Mouse (Mus musculus): ENCODE results near the gene Btbd8. TPM values are rescaled to one million over a fixed set of nuclear protein-coding genes. Genes with fewer than 3 reads are reported as not detected.

The Btbd8 gene
- total RNA-seq, 2 experiments from 2014 or later: 106 to 112 TPM

DNA sequence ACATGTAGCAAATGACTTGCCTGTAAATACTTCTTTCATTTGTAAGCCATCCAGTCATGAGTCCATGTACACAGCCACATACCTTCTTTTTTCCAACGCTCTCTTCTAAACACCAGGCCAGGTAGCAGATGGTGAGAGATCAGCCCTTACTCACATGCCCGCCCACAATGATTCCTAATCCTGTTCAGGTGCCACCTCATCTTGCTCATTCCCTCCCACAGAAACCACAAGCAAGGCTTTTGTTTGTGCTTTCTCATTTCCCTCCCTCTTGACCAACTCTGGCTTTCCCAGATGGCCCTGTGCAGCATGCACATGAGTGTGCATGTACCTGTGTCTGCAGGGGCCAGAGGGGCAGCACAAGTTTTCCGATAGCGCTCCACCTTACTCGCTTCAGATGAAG is 12.5 kb downstream of the Btbd8 start:
- DNase-seq: no peak

DNA sequence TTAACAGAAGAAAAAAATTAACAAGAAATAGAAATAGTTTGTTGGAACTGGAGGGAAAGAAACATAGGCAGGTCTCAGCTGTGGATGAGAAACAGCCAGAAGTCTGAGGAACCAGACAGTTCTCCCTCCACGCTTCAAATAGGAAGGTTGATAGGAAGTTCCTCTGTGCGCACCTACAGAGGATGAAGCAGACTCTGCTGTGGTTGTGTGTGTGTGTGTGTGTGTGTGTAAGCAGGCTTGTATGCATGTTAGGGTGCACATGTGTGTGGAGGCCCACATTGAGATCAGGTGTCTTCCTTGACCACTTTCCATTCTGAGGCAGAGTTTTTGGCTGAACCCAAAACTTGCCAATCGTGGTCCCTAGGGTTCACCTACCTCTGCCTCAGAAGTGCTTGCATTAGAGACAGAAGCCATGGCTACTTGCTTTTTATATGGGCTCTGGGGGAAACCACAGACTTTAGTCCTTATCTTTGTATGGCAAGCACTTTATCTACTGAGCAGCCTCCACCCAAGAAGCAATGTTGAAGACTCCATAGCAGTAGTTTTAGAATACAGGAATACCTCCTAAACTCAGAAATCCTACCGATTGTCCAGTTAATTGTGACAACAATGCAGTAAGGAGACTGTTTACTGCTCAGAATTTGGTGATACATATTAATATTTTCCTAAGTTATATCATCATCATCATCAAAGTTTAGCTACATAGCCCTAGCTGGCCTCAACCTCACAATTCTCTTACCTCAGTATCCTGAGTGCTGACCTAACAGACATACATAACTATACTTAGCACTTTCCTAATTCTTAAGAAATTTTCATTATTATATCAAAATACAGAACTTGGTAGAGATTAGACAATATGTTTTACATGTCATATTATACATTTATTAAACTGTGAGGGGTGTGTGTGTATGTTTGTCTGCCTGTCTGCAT is 24.6 kb downstream of the Btbd8 start:
- DNase-seq: no peak

DNA sequence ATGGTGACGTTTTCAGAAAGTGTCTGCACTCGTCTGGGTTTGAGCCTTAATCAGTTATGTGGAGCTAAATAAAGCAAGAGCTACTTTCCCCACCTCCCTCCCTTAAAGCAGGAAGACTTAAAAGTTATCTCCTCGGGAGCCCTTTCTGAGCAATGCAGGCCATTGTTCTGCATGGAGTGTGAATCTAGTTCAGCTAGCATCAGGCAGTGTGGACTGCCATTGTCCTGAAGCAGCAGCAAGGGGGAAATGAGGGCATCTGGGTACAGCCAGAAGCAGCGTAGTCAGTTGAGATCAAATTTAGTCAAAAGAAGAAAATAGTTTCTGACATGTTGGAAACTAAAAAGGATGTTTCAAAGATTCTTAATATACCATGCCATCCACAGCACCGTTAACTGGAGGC is 28.7 kb downstream of the Btbd8 start:
- no peak for DNase-seq

DNA sequence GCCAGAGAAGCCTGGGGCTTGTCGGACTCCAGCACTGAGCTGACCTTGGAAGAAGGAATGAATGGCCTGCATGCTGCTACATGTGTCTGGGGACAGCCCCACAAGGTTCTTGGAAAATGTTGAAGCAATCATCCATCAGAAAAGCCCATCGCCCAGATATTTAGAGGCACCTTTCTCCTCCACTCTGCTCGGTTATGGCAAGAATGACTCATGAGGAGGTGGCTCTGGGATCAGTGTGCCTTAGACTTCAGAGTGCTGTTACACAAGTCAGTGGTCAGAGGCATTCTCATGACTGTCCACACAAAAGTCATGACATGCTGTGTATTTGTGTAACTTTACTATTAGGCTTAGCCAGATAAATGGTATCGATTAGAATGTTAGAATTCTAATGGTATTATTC is 29.3 kb downstream of the Btbd8 start:
- DNase-seq: no peak

DNA sequence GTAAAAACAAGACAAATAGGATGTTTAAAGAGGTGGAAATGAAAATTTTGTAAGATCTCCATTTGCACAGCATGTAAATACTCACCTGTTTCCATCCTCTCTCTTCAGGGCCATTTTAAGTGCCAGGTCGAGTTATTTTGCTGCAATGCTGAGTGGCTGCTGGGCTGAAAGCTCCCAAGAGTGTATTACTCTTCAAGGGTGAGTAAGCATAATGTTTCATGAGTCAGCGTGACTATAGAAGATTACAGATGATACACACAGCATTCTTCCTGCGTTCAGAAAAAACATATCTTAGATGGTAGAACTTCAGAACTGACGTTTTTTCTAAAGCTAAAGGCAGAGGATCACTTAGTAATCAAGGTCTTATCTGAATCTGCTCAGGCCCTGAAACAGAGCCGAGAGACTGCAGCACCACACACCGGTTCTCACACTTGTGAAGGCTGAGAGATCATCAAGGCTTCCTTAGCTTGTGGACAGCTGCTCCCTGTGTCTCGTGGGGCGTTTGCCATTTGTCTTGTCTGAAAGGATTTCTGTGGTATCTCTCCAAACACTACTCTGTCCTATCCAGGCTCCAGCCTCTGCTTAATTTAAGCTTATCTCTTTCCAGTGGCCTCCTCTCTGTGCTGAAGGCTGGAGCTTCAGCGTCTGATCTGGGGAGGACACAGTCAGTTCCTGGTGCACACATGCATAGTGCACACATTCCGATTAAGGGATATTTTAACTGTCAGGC is 33.0 kb downstream of the Btbd8 start:
- no peak for DNase-seq

DNA sequence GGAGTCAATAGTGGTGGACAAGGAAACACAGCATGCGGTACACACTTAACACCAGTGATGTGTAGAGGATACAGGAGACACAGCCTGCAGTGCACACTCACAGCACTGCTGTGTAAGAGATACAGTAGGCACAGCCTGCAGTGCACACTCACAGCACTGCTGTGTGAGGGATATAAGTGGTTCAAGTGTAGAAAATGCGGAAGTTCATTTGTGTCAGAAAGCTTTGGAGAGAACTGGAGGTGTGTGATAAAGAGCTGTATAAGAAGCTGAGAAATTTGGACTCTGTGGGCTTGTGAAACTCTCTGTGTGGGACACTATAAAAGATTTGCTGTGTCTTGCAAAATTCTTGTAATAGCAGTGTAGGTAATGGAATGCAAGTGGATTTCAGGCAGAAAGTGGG is 42.4 kb downstream of the Btbd8 start:
- DNase-seq: no peak

DNA sequence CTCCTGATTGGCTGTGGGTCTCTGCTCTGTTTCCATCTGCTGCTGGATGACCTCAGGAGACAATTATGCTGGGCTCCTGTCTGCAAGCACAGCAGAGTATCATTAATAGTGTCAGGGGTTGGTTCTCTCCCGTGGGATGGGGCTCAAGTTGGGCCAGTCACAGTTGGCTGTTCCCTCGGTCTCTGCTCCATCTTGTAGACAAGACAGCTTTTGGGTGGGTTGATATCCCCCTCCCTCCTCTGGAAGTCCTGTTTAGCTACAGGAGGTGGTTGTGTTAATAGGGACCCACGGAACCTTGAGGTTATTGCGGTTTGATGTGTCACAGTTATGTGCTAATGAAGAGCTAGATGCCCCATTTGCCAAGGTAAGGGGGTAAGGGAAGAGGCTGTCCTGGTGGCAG is 51.2 kb downstream of the Btbd8 start:
- DNase-seq: no peak

DNA sequence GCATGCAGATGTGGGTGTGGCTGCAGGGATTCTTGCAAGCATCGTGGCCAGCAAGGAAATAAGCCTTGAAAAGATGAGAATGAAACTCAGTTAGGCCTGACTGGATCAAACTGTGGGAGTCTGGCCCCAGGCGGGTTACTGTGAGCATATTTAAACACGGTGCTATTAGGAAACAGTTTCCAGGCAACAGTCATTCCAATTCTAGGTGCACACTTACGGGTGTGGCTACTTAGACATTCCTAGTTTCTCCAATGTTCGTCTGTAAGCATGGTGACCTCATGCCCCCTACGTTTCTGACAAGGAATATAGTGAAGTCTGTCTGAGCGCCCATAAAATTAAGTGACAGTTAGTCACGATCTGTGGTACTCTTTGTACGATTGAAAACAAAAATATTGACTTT is 53.2 kb downstream of the Btbd8 start:
- no peak for DNase-seq

DNA sequence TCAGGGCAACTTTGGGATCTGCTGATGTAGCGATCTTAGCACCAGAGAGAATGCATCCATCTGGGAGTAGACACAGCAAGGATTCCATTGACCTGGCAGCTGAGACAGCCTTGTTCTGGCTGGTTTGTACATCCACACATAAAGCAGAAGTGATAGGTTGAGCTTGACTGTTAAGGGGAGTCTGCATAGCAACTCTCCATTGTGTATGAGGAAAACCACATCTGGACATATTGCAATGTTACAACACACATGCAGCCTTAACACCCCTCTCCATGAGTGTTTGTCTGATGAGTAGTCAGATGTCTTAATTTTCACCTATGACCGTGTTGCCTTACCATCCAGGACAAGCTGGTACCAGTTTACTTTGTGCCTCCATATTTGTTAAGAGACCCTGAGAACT is 54.7 kb downstream of the Btbd8 start:
- DNase-seq: no peak

DNA sequence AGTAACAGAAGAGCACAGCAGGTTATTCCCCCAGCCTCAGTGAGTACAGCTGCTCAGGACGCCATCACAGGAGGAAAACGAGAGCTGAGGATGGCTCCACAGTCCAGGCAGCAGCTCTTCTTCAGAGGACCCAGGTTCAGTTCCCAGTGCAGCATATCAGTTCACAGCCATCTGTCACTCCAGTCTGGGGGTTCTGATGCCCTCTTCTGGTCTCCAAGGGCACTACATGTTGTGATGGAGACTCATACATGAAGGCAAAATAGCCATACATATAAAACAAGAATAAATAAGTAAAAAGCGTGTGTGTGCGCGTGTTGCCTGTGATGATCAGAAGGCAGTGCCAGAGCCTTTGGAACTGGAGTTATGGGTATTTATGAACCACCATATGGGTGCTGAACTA is 57.0 kb downstream of the Btbd8 start:
- no peak for DNase-seq

DNA sequence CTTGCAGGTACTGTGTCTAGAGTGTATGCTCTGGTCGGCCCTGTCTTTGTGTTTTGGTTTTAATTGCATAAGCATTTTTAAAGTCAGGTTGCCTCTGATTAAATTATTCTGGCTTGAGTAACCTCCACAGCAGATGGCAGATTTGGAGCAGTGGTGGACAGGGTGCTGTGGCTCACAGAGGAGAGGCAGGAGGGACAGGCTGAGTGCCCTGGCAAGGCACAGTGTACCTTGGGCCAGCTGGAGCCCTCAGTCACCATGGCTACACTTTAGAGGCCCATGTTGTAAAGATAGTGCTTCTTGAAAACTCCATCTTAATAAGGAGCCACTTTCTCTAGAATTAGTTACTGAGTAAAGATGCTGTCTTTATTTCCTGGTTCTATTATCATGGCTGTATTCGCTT is 58.2 kb downstream of the Btbd8 start:
- DNase-seq: no peak

DNA sequence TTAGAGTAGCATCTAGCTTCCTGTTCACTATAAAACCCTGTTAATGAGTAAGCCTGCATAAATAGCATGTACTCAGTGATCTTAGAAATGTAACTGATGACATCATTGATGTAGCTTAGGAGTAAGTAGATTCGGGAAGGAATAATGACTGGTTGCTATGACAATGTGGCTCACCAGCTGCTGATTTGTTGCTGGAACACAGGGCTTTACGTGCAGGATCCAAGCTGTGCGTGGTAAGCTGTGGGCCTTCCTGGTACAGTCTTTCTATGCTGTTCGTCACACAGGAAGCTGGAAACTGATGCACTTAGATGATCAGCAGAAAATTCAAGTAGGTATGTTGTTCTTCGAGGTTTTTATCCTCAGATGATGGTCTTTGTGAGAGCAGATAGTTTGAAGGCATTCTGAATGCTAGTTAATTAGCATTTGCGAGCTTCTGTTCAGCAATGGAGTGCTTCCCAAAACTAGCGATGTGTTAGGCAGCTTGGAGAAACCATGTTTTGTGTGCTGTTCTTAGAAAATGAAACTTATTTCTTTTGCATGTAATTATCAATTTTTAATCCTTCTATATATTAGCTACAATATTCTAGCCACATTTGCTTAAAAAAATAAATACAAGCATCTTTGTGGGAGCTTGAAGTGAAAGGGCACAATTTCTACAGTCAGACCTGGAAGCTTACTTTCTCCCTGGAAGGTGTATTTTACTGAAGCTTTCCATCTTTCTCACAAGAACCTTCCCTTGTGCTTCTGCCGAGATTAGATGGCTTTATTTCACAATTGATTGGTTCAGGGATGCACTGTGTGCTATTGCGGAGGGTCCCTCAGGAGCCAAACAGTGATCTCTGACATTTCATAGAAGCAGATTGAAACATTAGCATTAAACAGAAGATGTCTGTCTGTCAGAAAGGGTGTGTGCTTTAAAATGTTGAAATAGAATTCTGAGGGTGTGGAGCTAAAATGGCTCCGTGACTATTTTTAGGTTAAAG is 60.0 kb downstream of the Btbd8 start:
- DNase-seq: peak; percentile 68 to 73

DNA sequence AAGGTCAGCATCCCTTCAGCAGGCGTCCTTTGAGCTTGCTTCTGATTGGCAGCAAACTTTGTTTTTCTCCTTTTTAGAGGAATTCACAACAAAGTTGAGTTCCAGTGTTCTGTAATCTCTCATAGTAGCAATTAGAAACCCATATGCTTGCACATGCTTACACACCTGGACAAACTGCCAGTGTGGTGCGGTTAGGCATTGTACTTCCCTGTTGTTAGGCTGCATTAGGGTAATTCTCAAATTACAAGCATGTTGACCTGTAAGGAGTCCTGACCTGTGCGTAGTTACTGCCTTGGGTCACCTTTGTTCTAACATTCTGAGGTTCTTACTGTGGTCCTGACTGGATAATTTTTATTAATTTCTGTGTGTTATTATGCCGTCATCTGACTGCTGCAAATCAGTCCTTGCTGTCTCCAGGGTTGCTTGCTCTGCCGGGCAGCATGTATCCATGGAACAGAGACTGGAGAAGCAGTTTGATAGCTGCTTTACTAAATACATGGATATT is 61.1 kb downstream of the Btbd8 start:
- no peak for DNase-seq

DNA sequence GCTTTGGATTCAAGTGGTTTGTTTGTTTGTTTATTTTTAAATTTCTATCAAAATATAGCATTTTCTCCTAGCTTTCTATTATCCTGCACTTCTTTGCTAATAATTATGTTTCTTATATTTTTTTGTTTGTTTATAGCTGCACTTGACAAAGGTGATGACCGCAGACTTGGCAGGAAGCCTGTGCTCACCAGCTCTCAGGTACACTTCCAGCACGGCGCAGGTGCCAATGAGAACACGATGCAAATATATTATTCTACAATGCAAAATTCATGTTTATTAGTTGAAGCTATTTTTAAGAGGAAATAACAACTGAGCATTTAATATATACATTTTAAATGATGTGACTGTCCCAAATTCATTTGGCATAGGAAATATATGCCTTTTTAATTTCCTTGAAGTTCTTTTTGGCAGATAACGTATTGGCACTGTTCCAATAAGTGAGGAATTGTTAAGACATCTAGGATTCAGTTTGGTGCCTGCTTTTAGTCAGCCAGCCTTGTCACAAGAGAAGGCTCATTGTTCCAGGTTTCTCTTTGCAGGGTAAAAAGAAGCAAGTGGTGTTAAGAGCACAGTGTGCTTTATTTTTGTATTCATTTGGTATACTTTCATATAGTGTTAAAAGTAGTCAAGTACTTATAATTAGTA is 62.2 kb downstream of the Btbd8 start:
- DNase-seq: no peak

DNA sequence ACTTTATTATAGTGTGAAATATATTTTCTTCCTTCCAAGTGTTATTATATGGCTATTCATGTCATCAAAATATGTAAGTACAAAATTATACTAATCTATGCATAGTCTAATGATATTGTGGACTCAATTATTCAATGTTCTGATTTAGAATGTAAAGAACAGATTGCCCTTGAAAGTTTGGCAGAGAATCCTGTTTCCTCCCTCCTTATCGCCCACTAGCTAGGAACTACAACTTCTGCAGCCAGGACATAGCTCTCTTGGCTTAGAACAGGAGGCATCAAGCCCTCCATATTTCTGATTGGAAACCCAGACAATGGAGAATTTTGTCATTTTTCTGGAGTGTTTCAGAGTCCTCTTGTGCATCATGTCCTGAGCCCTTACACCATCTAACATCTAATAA is 62.9 kb downstream of the Btbd8 start:
- DNase-seq: no peak

DNA sequence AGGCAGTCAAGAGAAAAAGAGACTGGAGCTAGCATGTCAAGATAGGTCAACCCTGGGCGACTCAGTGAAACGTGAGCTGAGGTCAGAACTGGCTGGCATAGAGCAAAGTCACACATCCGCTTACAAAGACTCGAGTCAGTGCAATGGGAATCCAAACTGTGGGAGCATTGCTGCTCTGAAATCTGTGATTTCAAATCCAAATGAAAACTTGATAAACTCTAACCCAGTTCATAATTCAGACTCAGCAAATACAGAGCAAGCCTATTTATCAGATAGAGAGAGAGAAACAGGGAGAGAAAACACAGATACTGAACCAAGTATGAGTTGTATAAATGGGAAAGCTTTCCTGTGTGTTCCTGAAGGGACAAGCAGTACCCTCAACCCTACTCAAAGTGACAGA is 69.5 kb downstream of the Btbd8 start, which contains the start of gene Gm42669:
Gene Gm42669, plus strand, starts transcription at position 301 of the 400 bp plus-strand sequence.
- no peak for DNase-seq

DNA sequence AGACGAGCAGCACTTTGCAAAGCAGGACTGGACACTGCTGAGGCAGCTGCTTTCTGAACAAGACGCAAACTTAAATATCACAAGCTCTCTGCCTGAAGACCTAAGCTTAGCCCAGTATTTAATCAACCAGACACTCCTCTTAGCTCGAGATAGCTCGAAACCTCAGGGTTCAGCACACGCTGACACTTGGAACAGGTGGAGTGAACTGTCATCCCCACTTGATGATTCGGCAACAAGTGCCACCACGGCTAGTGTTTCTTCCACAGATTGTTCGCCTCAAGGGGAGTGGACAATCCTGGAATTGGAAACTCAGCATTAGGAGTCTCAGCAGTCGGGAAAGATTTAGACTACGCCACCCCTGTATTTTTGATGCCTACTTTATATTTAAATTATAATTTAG is 72.7 kb downstream of the Btbd8 start:
- DNase-seq: no peak

DNA sequence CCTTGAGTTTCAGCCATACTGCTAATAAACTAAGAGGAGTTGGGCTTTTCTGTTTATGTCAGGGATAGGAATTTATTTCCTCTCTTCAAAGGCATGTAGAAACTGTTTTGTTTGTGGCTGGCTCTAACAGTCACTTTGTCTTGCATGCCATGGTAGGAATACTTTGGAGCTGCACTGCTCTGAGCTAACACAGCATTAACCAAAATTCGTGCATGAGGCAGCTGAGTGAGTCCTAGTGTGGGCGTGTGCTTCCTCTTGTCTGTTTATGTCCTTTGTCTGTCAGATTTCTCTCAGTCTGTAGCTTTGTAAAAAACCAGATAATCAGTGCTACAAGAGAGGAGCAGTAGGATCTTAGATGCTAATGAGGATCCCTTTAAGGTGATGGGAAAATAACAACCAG is 73.5 kb downstream of the Btbd8 start:
- DNase-seq: no peak

DNA sequence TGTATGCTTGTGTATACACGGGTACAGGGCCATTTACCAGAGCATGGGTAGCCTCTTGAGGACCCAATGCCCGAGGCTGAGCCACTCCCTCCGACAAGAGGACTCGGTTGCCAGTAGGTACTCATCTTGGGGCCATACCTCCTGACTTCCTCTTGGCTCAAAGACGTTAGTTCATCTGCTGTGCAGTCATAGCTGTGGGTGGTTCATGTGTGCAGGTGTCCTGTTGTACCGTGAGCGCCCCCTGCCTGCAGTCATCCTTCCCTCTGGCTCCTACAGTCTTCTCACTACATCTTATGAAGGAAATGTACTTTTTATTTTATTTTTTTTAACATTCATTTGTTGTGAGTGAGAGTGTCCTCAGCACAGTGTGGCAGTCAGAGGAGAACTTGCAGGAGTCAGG is 75.8 kb downstream of the Btbd8 start:
- DNase-seq: no peak

DNA sequence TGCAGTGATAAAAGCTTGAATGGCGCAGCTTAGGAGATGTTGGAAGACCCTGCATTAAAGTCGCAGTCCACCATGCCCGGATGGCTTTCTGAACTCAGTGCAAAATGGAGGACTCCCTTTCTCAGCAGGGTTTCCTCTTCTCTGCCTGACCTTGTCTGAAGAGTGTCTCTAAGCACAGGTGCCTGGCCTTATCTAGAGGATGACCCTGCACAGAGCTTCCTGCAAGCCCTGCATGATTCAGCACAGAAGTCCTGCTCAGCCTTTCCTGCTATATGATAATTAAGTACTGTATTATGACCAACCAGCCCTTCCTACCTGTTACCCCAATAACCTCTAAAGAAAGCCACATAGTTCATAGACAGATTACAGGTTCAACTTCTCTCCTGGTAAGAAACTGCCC is 77.7 kb downstream of the Btbd8 start:
- no peak for DNase-seq

DNA sequence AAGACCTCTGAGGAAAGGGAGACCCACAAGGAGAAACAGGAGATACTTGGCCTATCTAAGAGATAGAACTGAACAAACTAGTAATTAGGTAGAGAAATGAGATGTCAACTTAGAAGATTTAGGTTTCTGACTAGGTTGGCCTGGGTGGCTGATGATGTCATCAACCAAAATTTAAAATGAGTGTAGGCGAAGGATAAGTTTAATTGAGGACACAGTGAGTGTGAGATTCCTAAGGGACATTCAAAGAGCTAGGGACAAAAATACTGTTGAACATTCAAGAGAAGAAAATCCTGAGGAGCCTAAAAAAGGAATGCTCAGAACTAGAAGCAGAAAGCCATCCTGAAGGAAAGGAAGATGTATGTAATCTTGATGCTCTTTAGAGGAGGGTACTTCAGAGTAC is 78.3 kb downstream of the Btbd8 start:
- DNase-seq: no peak

DNA sequence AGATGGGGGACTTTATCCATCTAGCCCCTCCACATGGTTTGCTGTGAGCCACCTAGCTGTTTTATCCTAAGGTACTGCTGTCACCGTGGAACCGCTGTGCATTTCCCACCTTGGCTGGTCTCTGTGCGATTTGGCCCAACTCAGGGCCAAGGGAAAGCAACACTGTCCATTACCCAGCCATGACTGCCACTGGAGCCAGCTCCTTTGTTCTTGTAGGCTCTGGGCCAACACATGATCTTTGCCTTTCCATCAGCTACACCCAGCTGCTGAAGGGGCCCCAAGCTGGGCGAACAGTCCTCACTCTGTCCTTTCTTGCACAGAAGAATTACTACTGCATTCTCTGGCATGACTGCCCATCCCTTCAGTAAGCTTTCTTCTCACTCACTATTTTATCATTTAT is 80.8 kb downstream of the Btbd8 start:
- no peak for DNase-seq
